ENCODE assay signal across 8 mouse cellular contexts in the genomic region with DNA sequence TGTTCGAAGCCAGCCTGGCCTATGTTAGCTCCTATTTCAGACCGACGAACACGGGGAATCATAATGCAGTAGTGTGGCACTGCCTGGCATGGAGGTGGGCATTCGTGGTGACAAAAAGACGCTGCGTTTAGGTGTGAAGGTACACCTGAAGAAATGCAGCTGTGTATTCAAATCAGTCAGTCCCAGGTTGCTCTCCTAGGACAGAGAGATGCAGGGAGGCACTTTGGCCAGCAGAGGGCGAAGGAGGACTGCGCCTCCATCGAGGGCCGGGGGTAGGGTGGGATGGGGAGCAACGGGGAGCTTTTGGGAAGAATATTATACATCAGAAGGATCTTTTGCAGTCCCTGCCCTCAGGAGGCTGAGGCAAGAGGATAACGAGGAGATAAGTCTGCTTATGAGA. TPM values are rescaled to one million over a fixed set of nuclear protein-coding genes. Genes with fewer than 3 reads are reported as not detected.
DNase-seq lines count a peak whose midpoint lies in the region; ATAC-seq lines count a peak whose summit lies in the region.

No protein-coding gene starts in this region.

- peak; percentile 92 for DNase-seq in heart, adult 11 months
- DNase-seq in heart, adult 9 months (ENCODE audit: low spot score in 2 of 2): no peak
- peak; percentile 48 for DNase-seq in right cerebral cortex, postnatal 14 days
- no peak for DNase-seq in right cerebral cortex, postnatal 36 days (ENCODE audit: low spot score in 2 of 2)
- DNase-seq in adrenal gland, postnatal 25 days: peak; percentile 61
- peak; percentile 57 to 68 for DNase-seq in heart, postnatal 36 days
- no peak for DNase-seq in yolk sac, embryonic 10.5 days (ENCODE audit: low spot score)

- intact Hi-C loops in heart, postnatal 36 days (cut with DNase I): loop anchor here (1.0 to 2.0 kb wide), 2 partner anchors 73 to 147 kb away; no protein-coding TSS in a partner anchor

- peak; percentile 56; the same call in 1 of the 2 replicates for ATAC-seq in megakaryocyte-erythroid progenitor cell, adult 5-6 weeks (replicated peaks; ENCODE audit: low FRiP score, low TSS enrichment, poor library complexity, severe bottlenecking)

RNA-seq across cellular contexts. Expression of a gene that starts 5.9 kb away (rescaled TPM):
- total RNA-seq in adrenal gland, postnatal 25 days (2021): 12.8 and 13.0 TPM in 2 replicates
- 1 to 10 TPM; 1.5 to 2.0 TPM for total RNA-seq in heart, postnatal 36 days (2021)
- total RNA-seq in megakaryocyte-erythroid progenitor cell, adult 5-6 weeks (2014; fragmentation: Nextera tagmentation): 0.37 TPM in 1 of 2 replicates, not detected in the other
- total RNA-seq in megakaryocyte-erythroid progenitor cell, adult 5-6 weeks (2017): 0.52 TPM in 1 of 2 replicates, not detected in the other

RNA-seq across cellular contexts. Expression of a gene that starts 39.4 kb away (rescaled TPM):
- 35.1 and 36.5 TPM in 2 replicates for total RNA-seq in adrenal gland, postnatal 25 days (2021)
- 10 to 100 TPM; 13.6 to 14.6 TPM for total RNA-seq in heart, postnatal 36 days (2021)
- total RNA-seq in megakaryocyte-erythroid progenitor cell, adult 5-6 weeks (2014; fragmentation: Nextera tagmentation): 16.0 and 23.2 TPM in 2 replicates
- total RNA-seq in megakaryocyte-erythroid progenitor cell, adult 5-6 weeks (2017): 6.8 and 8.1 TPM in 2 replicates

RNA-seq across cellular contexts. Expression of a gene that starts 39.7 kb away (rescaled TPM):
- 68.4 and 71.6 TPM in 2 replicates for total RNA-seq in adrenal gland, postnatal 25 days (2021)
- 10 to 100 TPM; 68.2 to 70.1 TPM for total RNA-seq in heart, postnatal 36 days (2021)
- total RNA-seq in megakaryocyte-erythroid progenitor cell, adult 5-6 weeks (2014; fragmentation: Nextera tagmentation): 30.8 and 34.8 TPM in 2 replicates
- total RNA-seq in megakaryocyte-erythroid progenitor cell, adult 5-6 weeks (2017): 19.5 and 23.8 TPM in 2 replicates

Comparison
In these comparisons a context has a peak if more than half of its experiments do, and no peak if none do; other contexts are left out.
1. DNase-seq: peak in heart, adult 11 months (single experiment), right cerebral cortex, postnatal 14 days (single experiment), adrenal gland, postnatal 25 days (single experiment) and heart, postnatal 36 days (2 of 2); none in heart, adult 9 months (0 of 2), right cerebral cortex, postnatal 36 days (0 of 2) and yolk sac, embryonic 10.5 days (single experiment).